Mouse (Mus musculus) stomach, postnatal 0 days (tissue): ENCODE data around the gene Cpeb4. TPM values are rescaled to one million over a fixed set of nuclear protein-coding genes. Genes with fewer than 3 reads are reported as not detected.

ENCODE experiments used
- ATAC-seq: fragments of 200-750 bp; cut with Nextera tagmentation; 2 replicates; pipeline ENCODE4 v1.8.0; 2017; ENCODE audit not compliant: low FRiP score, low TSS enrichment
- DNase-seq: peaks from one replicate; pipeline ENCODE4 v3.0.0-alpha.2; 2016; ENCODE audit warnings: low spot score
- H3K27ac ChIP-seq: fragments of 300-500 bp; sonication (generic); replicated peaks from 2 replicates; pipeline ENCODE4 v1.5.1; 2014; ENCODE audit warnings: mild to moderate bottlenecking, control low read depth
- H3K27me3 ChIP-seq: fragments of 300-500 bp; sonication (generic); 2 replicates; pipeline ENCODE4 v1.6.1; 2014; ENCODE audit warnings: low read length; ENCODE audit not compliant: control insufficient read depth, insufficient read depth
- H3K36me3 ChIP-seq: fragments of 300-500 bp; sonication (generic); 2 replicates; pipeline ENCODE4 v1.6.1; 2014; ENCODE audit warnings: low read length, mixed read lengths; ENCODE audit not compliant: control insufficient read depth, insufficient read depth
- H3K4me1 ChIP-seq: fragments of 300-500 bp; sonication (generic); replicated peaks from 2 replicates; pipeline ENCODE4 v1.6.1; 2014; ENCODE audit warnings: antibody characterized with exemption; ENCODE audit not compliant: control insufficient read depth, insufficient read depth
- H3K4me2 ChIP-seq: fragments of 300-500 bp; sonication (generic); replicated peaks from 2 replicates; pipeline ENCODE4 v1.6.1; 2014; ENCODE audit warnings: low read depth, mild to moderate bottlenecking, control low read depth, moderate library complexity
- H3K4me3 ChIP-seq: fragments of 300-500 bp; sonication (generic); 2 replicates; pipeline ENCODE4 v1.5.1; 2014; ENCODE audit warnings: low read depth, low read length, control low read depth
- H3K9ac ChIP-seq: fragments of 300-500 bp; sonication (generic); 2 replicates; pipeline ENCODE4 v1.6.1; 2014; ENCODE audit warnings: mild to moderate bottlenecking, low read length, control low read depth, mixed read lengths
- H3K9me3 ChIP-seq: fragments of 300-500 bp; sonication (generic); 2 replicates; pipeline ENCODE4 v1.6.1; 2016; ENCODE audit warnings: low read length; ENCODE audit not compliant: control insufficient read depth
- CTCF ChIP-seq: IDR thresholded peaks from 2 replicates; pipeline ENCODE4 v1.5.1; 2016; ENCODE audit warnings: antibody characterized with exemption, low read depth, mild to moderate bottlenecking, moderate library complexity
- EP300 ChIP-seq: optimal IDR thresholded peaks from 2 replicates; pipeline ENCODE3; 2016; ENCODE audit warnings: antibody characterized with exemption
- WGBS: fragments of 180-500 bp; shearing (Covaris S2); extraction: QIAGEN DNeasy Blood & Tissue Kit; methylation state at CpG from one replicate; pipeline ENCODE4 v1.1.7; 2014; 5-methylcytosine and 5-hydroxymethylcytosine counted together
- polyA plus RNA-seq: library from polyadenylated mRNA; unstranded; fragments of >200 nt; fragmentation: Nextera tagmentation; extraction: Ambion mirVana; gene quantifications from 2 replicates; pipeline ENCODE4 v1.2.1, GENCODE M21; 2015

Cpeb4 gene
- polyA plus RNA-seq, 1 experiment from 2014 or later: 5.7 TPM

- WGBS: 93% methylated on average over 3 of the region's 3 CpGs
- no peaks in the 10 kb centered on the region for H3K36me3 ChIP-seq
- H3K9me3 ChIP-seq: no peaks in the 10 kb centered on the region
- TF ChIP-seq CTCF: no peak
- TF ChIP-seq EP300: no peak
- H3K4me1 ChIP-seq: no peaks in the 10 kb centered on the region
- DNase-seq (no peak), ATAC-seq (no peak)
- H3K27me3 ChIP-seq: no peaks in the 10 kb centered on the region
- no peak overlapping the region for H3K27ac ChIP-seq
- no peak overlapping the region for H3K4me2 ChIP-seq
- H3K9ac ChIP-seq: no peak overlapping the region
- no peak overlapping the region for H3K4me3 ChIP-seq
These were observed 34.8 kb upstream of the Cpeb4 start for GRCm38 (mm10) chr11:31837243-31837642.

GRCm38 (mm10) chr11:31837753-31838152, 34.3 kb upstream of the Cpeb4 start:
- H3K27me3 ChIP-seq: no peaks in the 10 kb centered on the region
- H3K4me3 ChIP-seq: no peak overlapping the region
- no peak for ATAC-seq
- H3K27ac ChIP-seq: no peak overlapping the region
- H3K9me3 ChIP-seq: no peaks in the 10 kb centered on the region
- DNase-seq: no peak
- no peaks in the 10 kb centered on the region for H3K4me1 ChIP-seq
- no peak overlapping the region for H3K9ac ChIP-seq
- 88% methylated on average over 4 of the region's 4 CpGs for WGBS
- no peak overlapping the region for H3K4me2 ChIP-seq
- H3K36me3 ChIP-seq: no peaks in the 10 kb centered on the region
- TF ChIP-seq EP300: no peak
- TF ChIP-seq CTCF: no peak

GRCm38 (mm10) chr11:31838442-31839083, 33.4 kb upstream of the Cpeb4 start:
- Histone ChIP-seq H3K36me3 (no peaks in the 10 kb centered on the region), H3K9me3 (no peaks in the 10 kb centered on the region), H3K9ac (no peak overlapping the region), H3K27ac (no peak overlapping the region), H3K4me2 (no peak overlapping the region), H3K4me3 (no peak overlapping the region), H3K4me1 (no peaks in the 10 kb centered on the region), H3K27me3 (no peaks in the 10 kb centered on the region)
- DNase-seq: peak; percentile 26
- WGBS: 40% methylated on average over 7 of the region's 7 CpGs
- no peak for ATAC-seq
- TF ChIP-seq CTCF (no peak), EP300 (no peak)

DNA sequence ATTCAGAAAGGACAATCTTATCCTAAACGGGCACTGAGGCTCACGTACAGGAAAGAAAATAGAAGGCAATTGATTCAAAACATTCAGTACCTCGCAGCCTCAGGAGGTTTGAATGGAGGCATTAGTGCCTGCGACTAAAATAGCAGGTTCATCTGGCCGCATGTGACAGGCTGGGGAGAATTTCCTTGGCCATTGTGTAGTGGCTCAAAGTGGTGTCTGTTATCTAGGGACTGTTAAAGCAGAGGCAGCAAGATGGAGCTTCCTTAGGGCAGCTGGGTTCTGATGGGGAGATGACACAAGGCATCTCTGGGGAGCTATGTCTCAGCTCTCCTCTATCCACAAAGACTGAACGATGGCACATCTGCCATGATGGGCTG, 32.9 kb upstream of the Cpeb4 start:
- H3K27me3 ChIP-seq: no peaks in the 10 kb centered on the region
- H3K9me3 ChIP-seq: no peaks in the 10 kb centered on the region
- DNase-seq: no peak
- H3K36me3 ChIP-seq: no peaks in the 10 kb centered on the region
- no peak for ATAC-seq
- H3K4me1 ChIP-seq: no peaks in the 10 kb centered on the region
- no peak overlapping the region for H3K9ac ChIP-seq
- H3K4me3 ChIP-seq: no peak overlapping the region
- 64% methylated on average over 6 of the region's 6 CpGs for WGBS
- H3K4me2 ChIP-seq: no peak overlapping the region
- TF ChIP-seq CTCF (no peak), EP300 (no peak)
- no peak overlapping the region for H3K27ac ChIP-seq

GRCm38 (mm10) chr11:31842171-31842959, 29.6 kb upstream of the Cpeb4 start:
- no peak overlapping the region for H3K9ac ChIP-seq
- ATAC-seq: no peak
- no peak overlapping the region for H3K4me3 ChIP-seq
- 77% methylated on average over 5 of the region's 5 CpGs for WGBS
- H3K27me3 ChIP-seq: no peaks in the 10 kb centered on the region
- H3K4me2 ChIP-seq: no peak overlapping the region
- DNase-seq: no peak
- H3K36me3 ChIP-seq: no peaks in the 10 kb centered on the region
- H3K4me1 ChIP-seq: no peaks in the 10 kb centered on the region
- no peak overlapping the region for H3K27ac ChIP-seq
- TF ChIP-seq CTCF (no peak), EP300 (no peak)
- H3K9me3 ChIP-seq: no peaks in the 10 kb centered on the region

GRCm38 (mm10) chr11:31843177-31843833, 28.7 kb upstream of the Cpeb4 start:
- ATAC-seq: peak; percentile 55; the same call in 1 of the 2 replicates
- no peaks in the 10 kb centered on the region for H3K9me3 ChIP-seq
- TF ChIP-seq CTCF: no peak
- no peak for TF ChIP-seq EP300
- no peak for DNase-seq
- no peak overlapping the region for H3K4me3 ChIP-seq
- H3K36me3 ChIP-seq: no peaks in the 10 kb centered on the region
- WGBS: 83% methylated on average over 7 of the region's 7 CpGs
- H3K4me2 ChIP-seq: no peak overlapping the region
- no peak overlapping the region for H3K9ac ChIP-seq
- no peaks in the 10 kb centered on the region for H3K27me3 ChIP-seq
- no peak overlapping the region for H3K27ac ChIP-seq
- no peaks in the 10 kb centered on the region for H3K4me1 ChIP-seq
